ENCODE assay signal across 16 mouse cellular contexts in genomic region chr3:75297026-75297757, GRCm38 (mm10). TPM values are rescaled to one million over a fixed set of nuclear protein-coding genes. Genes with fewer than 3 reads are reported as not detected.
DNase-seq lines count a peak whose midpoint lies in the region; ATAC-seq and TF ChIP-seq lines count a peak whose summit lies in the region.
"Had no signal": no experiment of that assay in that cellular context is flagged by ENCODE, and none has a peak within 500 bp of the region (broad histone marks: within the 10 kb centered on the region; RNA-seq: fewer than 3 reads in every experiment).

No protein-coding gene starts in this region.

- WGBS in intestine, embryonic 16.5 days, result 62% methylated on average over 2 of the region's 2 CpGs
- 68% methylated on average over 2 of the region's 2 CpGs for WGBS in intestine, embryonic 15.5 days
- WGBS in midbrain, embryonic 13.5 days, result 34% methylated on average over 2 of the region's 2 CpGs

- no peak overlapping the region for H3K4me2 ChIP-seq in intestine, embryonic 16.5 days (ENCODE audit: low read depth, low read length)
- H3K4me2 ChIP-seq in intestine, embryonic 15.5 days (replicated peaks), result no peak overlapping the region
- no peak overlapping the region for H3K4me2 ChIP-seq in midbrain, embryonic 13.5 days (replicated peaks)

- TF ChIP-seq POLR2A in brain, embryonic 14.5 days (IDR thresholded peaks at IDR 0.05; ENCODE audit: borderline replicate concordance, extremely low read depth, insufficient read depth, insufficient read length, poor library complexity, severe bottlenecking), result no peak

- no peak overlapping the region for H3K4me3 ChIP-seq in intestine, embryonic 16.5 days (ENCODE audit: low read length)
- H3K4me3 ChIP-seq in intestine, embryonic 15.5 days (replicated peaks), result no peak overlapping the region
- H3K4me3 ChIP-seq in midbrain, embryonic 13.5 days (replicated peaks), result no peak overlapping the region
- H3K4me3 ChIP-seq: erythroblast, embryonic 14.5 days; megakaryocyte, embryonic 14.5 days had no signal

- no peaks in the 10 kb centered on the region for H3K27me3 ChIP-seq in intestine, embryonic 16.5 days (replicated peaks; ENCODE audit: control insufficient read depth, insufficient read depth, low read length)
- no peaks in the 10 kb centered on the region for H3K27me3 ChIP-seq in intestine, embryonic 15.5 days (replicated peaks)
- no peaks in the 10 kb centered on the region for H3K27me3 ChIP-seq in midbrain, embryonic 13.5 days
- H3K27me3 ChIP-seq: megakaryocyte, embryonic 14.5 days had no signal

- DNase-seq in MEL-GATA-1-ER (ENCODE audit: extremely low read depth, low read depth), result peak; percentile 64
- peak; percentile 51 for DNase-seq in brain, embryonic 14.5 days (ENCODE audit: low read depth)
- no peak for DNase-seq in urinary bladder, postnatal 4 days (ENCODE audit: low spot score in 2 of 2)
- no peak for DNase-seq in thymus, postnatal 14 days
- DNase-seq: cerebellum, postnatal 25 days; gastrocnemius, postnatal 25 days; thymus, postnatal 4 days had no signal

- H3K9me3 ChIP-seq in intestine, embryonic 16.5 days (ENCODE audit: control insufficient read depth, low read length), result no peaks in the 10 kb centered on the region
- H3K9me3 ChIP-seq in intestine, embryonic 15.5 days, result no peaks in the 10 kb centered on the region
- H3K9me3 ChIP-seq in midbrain, embryonic 13.5 days, result no peaks in the 10 kb centered on the region
- H3K9me3 ChIP-seq: megakaryocyte, embryonic 14.5 days had no signal

- no peaks in the 10 kb centered on the region for H3K4me1 ChIP-seq in intestine, embryonic 16.5 days (ENCODE audit: control insufficient read depth, insufficient read depth, low read length)
- H3K4me1 ChIP-seq in intestine, embryonic 15.5 days (replicated peaks), result no peaks in the 10 kb centered on the region
- H3K4me1 ChIP-seq in midbrain, embryonic 13.5 days (replicated peaks), result peaks cover 11% of the 10 kb centered on the region

- ATAC-seq in intestine, embryonic 16.5 days, result 0 out of 2 replicates have a peak, but pooled peaks have one; percentile 38
- no peak for ATAC-seq in intestine, embryonic 15.5 days
- ATAC-seq in midbrain, embryonic 13.5 days, result 0 out of 2 replicates have a peak, but pooled peaks have one; percentile 17

- no peak overlapping the region for H3K9ac ChIP-seq in intestine, embryonic 16.5 days (ENCODE audit: low read depth, low read length)
- H3K9ac ChIP-seq in intestine, embryonic 15.5 days, result no peak overlapping the region
- H3K9ac ChIP-seq in midbrain, embryonic 13.5 days (replicated peaks), result no peak overlapping the region
- H3K9ac ChIP-seq: liver, embryonic 14.5 days had no signal

- no peaks in the 10 kb centered on the region for H3K36me3 ChIP-seq in intestine, embryonic 16.5 days (ENCODE audit: control insufficient read depth, insufficient read depth, low read length)
- H3K36me3 ChIP-seq in intestine, embryonic 15.5 days, result no peaks in the 10 kb centered on the region
- no peaks in the 10 kb centered on the region for H3K36me3 ChIP-seq in midbrain, embryonic 13.5 days

- no peak overlapping the region for H3K27ac ChIP-seq in intestine, embryonic 16.5 days (ENCODE audit: low read length)
- no peak overlapping the region for H3K27ac ChIP-seq in intestine, embryonic 15.5 days
- H3K27ac ChIP-seq in midbrain, embryonic 13.5 days, result no peak overlapping the region
- H3K27ac ChIP-seq: kidney, postnatal 0 days; liver, embryonic 14.5 days had no signal

- no peak for TF ChIP-seq CTCF in brain, embryonic 14.5 days (IDR thresholded peaks at IDR 0.05; ENCODE audit: borderline replicate concordance, extremely low read depth, insufficient read depth, insufficient read length)

RNA-seq across cellular contexts. Expression of gene Serpini2, which starts 27.3 kb away (rescaled TPM):
- polyA plus RNA-seq in intestine, embryonic 16.5 days (2015; fragmentation: Nextera tagmentation; extraction: Ambion mirVana), result 27.2 and 30.6 TPM in 2 replicates
- polyA plus RNA-seq in intestine, embryonic 15.5 days (2015; fragmentation: Nextera tagmentation; extraction: Ambion mirVana), result 24.2 and 38.8 TPM in 2 replicates
- polyA plus RNA-seq in brain, embryonic 14.5 days (2012; rRNA removed), result not detected in 2 replicates
- polyA plus RNA-seq in midbrain, embryonic 13.5 days (2015; fragmentation: Nextera tagmentation; extraction: Ambion mirVana), result not detected in 2 replicates
- polyA plus RNA-seq: erythroblast, embryonic 14.5 days; kidney, postnatal 0 days; neural tube, embryonic 14.5 days; small intestine, adult 2 months had no signal

Comparison
In these comparisons a context has a peak if more than half of its experiments do, and no peak if none do; other contexts are left out.
1. DNase-seq: peak in MEL-GATA-1-ER (single experiment) and brain, embryonic 14.5 days (single experiment); none in urinary bladder, postnatal 4 days (0 of 2) and thymus, postnatal 14 days (single experiment).
2. RNA of gene Serpini2, which starts 27.3 kb away (polyA plus RNA-seq): 27.2 to 30.6 TPM in intestine, embryonic 16.5 days and 24.2 to 38.8 TPM in intestine, embryonic 15.5 days; not detected in midbrain, embryonic 13.5 days and not detected in brain, embryonic 14.5 days; every median in the first group is over 10 times any median in the second.